Mouse (Mus musculus) MEL (cell line): ENCODE results near the gene Dkk3. TPM values are rescaled to one million over a fixed set of nuclear protein-coding genes. Genes with fewer than 3 reads are reported as not detected.
A peak's percentile ranks its signal among the peaks of the same experiment; 100 is the strongest.

Experiments
- DNase-seq: peaks from one replicate; pipeline ENCODE4 v3.0.0; 2011; ENCODE audit warnings: low read depth, low spot score
- H3K27ac ChIP-seq: 2 replicates; pipeline ENCODE4 v1.5.1; 2012; ENCODE audit warnings: low read depth, mild to moderate bottlenecking, control low read depth, low read length, moderate library complexity; ENCODE audit not compliant: control insufficient read depth
- H3K27me3 ChIP-seq, 2 experiments: fragments of 150-350 bp in 1 of 2; sonication (generic) in 1 of 2; 2 replicates each; pipeline ENCODE4 v1.6.1; 2012; ENCODE audit warnings: low read length in 2 of 2, mild to moderate bottlenecking in 2 of 2, improper control_type of control experiment in 1 of 2, moderate library complexity in 1 of 2; ENCODE audit not compliant: insufficient read depth in 2 of 2, control insufficient read depth in 1 of 2
- H3K36me3 ChIP-seq, 2 experiments: 2 replicates each; pipeline ENCODE4 v1.6.1; 2012 to 2014; ENCODE audit warnings: low read length in 2 of 2, improper control_type of control experiment in 1 of 2, inconsistent platforms in 1 of 2, mild to moderate bottlenecking in 1 of 2; ENCODE audit not compliant: insufficient read depth in 2 of 2, control insufficient read depth in 1 of 2
- H3K4me1 ChIP-seq, 2 experiments: fragments of 150-350 bp in 1 of 2; sonication (generic) in 1 of 2; 2 replicates each; pipeline ENCODE4 v1.6.1; 2012; ENCODE audit warnings: low read length in 2 of 2, improper control_type of control experiment in 1 of 2, mild to moderate bottlenecking in 1 of 2; ENCODE audit not compliant: insufficient read depth in 2 of 2, control insufficient read depth in 1 of 2
- H3K4me3 ChIP-seq, 2 experiments: fragments of 150-350 bp in 1 of 2; sonication (generic) in 1 of 2; 2 replicates each; pipeline ENCODE4 v1.5.1; 2012; ENCODE audit warnings: low read depth in 2 of 2, low read length in 2 of 2, mild to moderate bottlenecking in 2 of 2, moderate library complexity in 2 of 2, control low read depth in 1 of 2, improper control_type of control experiment in 1 of 2; ENCODE audit not compliant: control insufficient read depth in 1 of 2, insufficient read depth in 1 of 2
- H3K79me2 ChIP-seq: 2 replicates; pipeline ENCODE4 v1.6.1; 2012; ENCODE audit warnings: mild to moderate bottlenecking, low read length, moderate library complexity; ENCODE audit not compliant: control insufficient read depth, poor library complexity, insufficient read depth
- H3K9ac ChIP-seq: 2 replicates; pipeline ENCODE4 v1.6.1; 2012; ENCODE audit warnings: low read depth, mild to moderate bottlenecking, control low read depth, low read length, moderate library complexity; ENCODE audit not compliant: control insufficient read depth, poor library complexity, severe bottlenecking
- H3K9me3 ChIP-seq: fragments of 150-350 bp; sonication (generic); replicated peaks from 2 replicates; pipeline ENCODE4 v1.6.1; 2012; ENCODE audit warnings: mild to moderate bottlenecking, low read length, improper control_type of control experiment, moderate library complexity; ENCODE audit not compliant: insufficient read depth
- CHD1 ChIP-seq: IDR thresholded peaks from 2 replicates; pipeline ENCODE4 v1.6.1; 2012; ENCODE audit warnings: low read depth, mild to moderate bottlenecking, inconsistent platforms, low read length, improper control_type of control experiment
- CTCF ChIP-seq, 3 experiments: IDR thresholded peaks in 2 of 3; conservative IDR thresholded peaks in 1 of 3; 2 replicates each; pipeline ENCODE4 v1.5.1; 2011 to 2012; ENCODE audit warnings: low read length in 3 of 3, low read depth in 2 of 3, mild to moderate bottlenecking in 2 of 3, improper control_type of control experiment in 1 of 3, inconsistent platforms in 1 of 3, mixed read lengths in 1 of 3, moderate library complexity in 1 of 3; ENCODE audit not compliant: control insufficient read depth in 1 of 3, insufficient read depth in 1 of 3, poor library complexity in 1 of 3, severe bottlenecking in 1 of 3
- E2F4 ChIP-seq: IDR thresholded peaks from 2 replicates; pipeline ENCODE4 v1.6.1; 2011; ENCODE audit warnings: low read depth, low read length, improper control_type of control experiment, borderline replicate concordance
- ELF1 ChIP-seq: IDR thresholded peaks from 2 replicates; pipeline ENCODE4 v1.6.1; 2014; ENCODE audit warnings: low read depth, mild to moderate bottlenecking, inconsistent platforms, low read length, improper control_type of control experiment, moderate library complexity
- EP300 ChIP-seq, 2 experiments: IDR thresholded peaks; 2 replicates each; pipeline ENCODE4 v1.6.1; 2011; ENCODE audit warnings: improper control_type of control experiment in 2 of 2, low read length in 2 of 2, low read depth in 1 of 2, mild to moderate bottlenecking in 1 of 2
- ETS1 ChIP-seq: IDR thresholded peaks from 2 replicates; pipeline ENCODE4 v1.6.1; 2012; ENCODE audit warnings: low read depth, mild to moderate bottlenecking, inconsistent platforms, low read length, improper control_type of control experiment, moderate library complexity
- GABPA ChIP-seq: IDR thresholded peaks from 2 replicates; pipeline ENCODE4 v1.6.1; 2012; ENCODE audit warnings: low read depth, mild to moderate bottlenecking, inconsistent platforms, low read length, improper control_type of control experiment, moderate library complexity
- GATA1 ChIP-seq: IDR thresholded peaks from 2 replicates; pipeline ENCODE4 v1.6.1; 2011; ENCODE audit warnings: low read depth, low read length, improper control_type of control experiment
- HCFC1 ChIP-seq: IDR thresholded peaks from 2 replicates; pipeline ENCODE4 v1.6.1; 2012; ENCODE audit warnings: low read depth, mild to moderate bottlenecking, inconsistent platforms, low read length, improper control_type of control experiment, moderate library complexity
- MAFK ChIP-seq: IDR thresholded peaks from 2 replicates; pipeline ENCODE4 v1.6.1; 2011; ENCODE audit warnings: low read depth, mild to moderate bottlenecking, low read length, improper control_type of control experiment, borderline replicate concordance
- MAX ChIP-seq: IDR thresholded peaks from 2 replicates; pipeline ENCODE4 v1.6.1; 2011; ENCODE audit warnings: low read length, improper control_type of control experiment
- MXI1 ChIP-seq: IDR thresholded peaks from 2 replicates; pipeline ENCODE4 v1.6.1; 2011; ENCODE audit warnings: mild to moderate bottlenecking, low read depth, low read length, improper control_type of control experiment
- MYC ChIP-seq: IDR thresholded peaks from 2 replicates; pipeline ENCODE4 v1.6.1; 2011; ENCODE audit warnings: low read depth, mild to moderate bottlenecking, low read length, improper control_type of control experiment, moderate library complexity
- NELFE ChIP-seq: IDR thresholded peaks from 2 replicates; pipeline ENCODE4 v1.6.1; 2011; ENCODE audit warnings: low read depth, low read length, improper control_type of control experiment
- NRF1 ChIP-seq: IDR thresholded peaks from 2 replicates; pipeline ENCODE4 v1.6.1; 2014; ENCODE audit warnings: low read depth, mild to moderate bottlenecking, inconsistent platforms, low read length, improper control_type of control experiment, moderate library complexity; ENCODE audit not compliant: poor library complexity, insufficient read depth, severe bottlenecking
- POLR2AphosphoS2 ChIP-seq: IDR thresholded peaks from 2 replicates; pipeline ENCODE4 v1.6.1; 2011; ENCODE audit warnings: low read length, improper control_type of control experiment
- RAD21 ChIP-seq: IDR thresholded peaks from 2 replicates; pipeline ENCODE4 v1.6.1; 2011; ENCODE audit warnings: mild to moderate bottlenecking, low read depth, low read length, improper control_type of control experiment
- SIN3A ChIP-seq: IDR thresholded peaks from 2 replicates; pipeline ENCODE4 v1.6.1; 2012; ENCODE audit warnings: low read length, improper control_type of control experiment, inconsistent platforms
- TAL1 ChIP-seq: IDR thresholded peaks from 2 replicates; pipeline ENCODE4 v1.6.1; 2012; ENCODE audit warnings: mild to moderate bottlenecking, inconsistent platforms, low read length, moderate library complexity, mixed read lengths
- TCF12 ChIP-seq: IDR thresholded peaks from 2 replicates; pipeline ENCODE4 v1.6.1; 2014; ENCODE audit warnings: low read depth, mild to moderate bottlenecking, inconsistent platforms, low read length, improper control_type of control experiment, moderate library complexity
- UBTF ChIP-seq: IDR thresholded peaks from 2 replicates; pipeline ENCODE4 v1.6.1; 2012; ENCODE audit warnings: low read depth, mild to moderate bottlenecking, inconsistent platforms, low read length, improper control_type of control experiment, moderate library complexity, borderline replicate concordance; ENCODE audit not compliant: insufficient read depth
- ZC3H11A ChIP-seq: IDR thresholded peaks from 2 replicates; pipeline ENCODE4 v1.6.1; 2012; ENCODE audit warnings: low read depth, mild to moderate bottlenecking, inconsistent platforms, low read length, improper control_type of control experiment
- polyA plus RNA-seq, 2 experiments: library from polyadenylated mRNA; stranded (reverse) in 1 of 2; unstranded in 1 of 2; fragments of >175 nt in 1 of 2; fragments of >200 nt in 1 of 2; gene quantifications; 2 replicates each; pipeline versions ENCODE4 v1.2.1 to v1.2.4; 2012; ENCODE audit warnings: low replicate concordance in 2 of 2, low read depth in 1 of 2; ENCODE audit not compliant: insufficient read length in 2 of 2, insufficient read depth in 1 of 2, missing spikeins in 1 of 2
- total RNA-seq: library from RNA; depleted of rRNA; stranded (reverse); fragments of 300-350 nt; gene quantifications from 2 replicates; pipeline ENCODE4 v1.2.3, GENCODE M21; 2012

The Dkk3 gene
- total and polyA plus RNA-seq, 3 experiments: not detected

DNA sequence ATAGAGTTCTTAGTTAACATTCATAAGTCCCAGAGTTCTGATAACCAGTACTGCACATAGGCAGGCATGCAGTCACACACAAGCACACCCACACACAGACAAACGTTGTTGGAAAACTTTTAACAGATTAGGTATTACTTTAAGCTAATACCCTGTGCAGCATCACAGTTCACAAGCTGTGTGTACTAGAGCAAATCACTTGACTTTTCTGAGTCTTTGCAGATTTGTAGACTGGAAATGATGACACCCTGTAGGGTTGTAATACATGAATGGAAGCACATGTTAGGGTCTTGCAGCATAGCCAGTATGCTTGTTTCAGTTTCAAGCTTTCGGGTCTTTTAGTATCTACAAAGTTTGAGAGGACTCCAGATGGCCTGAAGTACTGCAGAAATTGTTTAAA is 74.6 kb downstream of the Dkk3 start:
- Histone ChIP-seq H3K4me1 (no peaks in the 10 kb centered on the region), H3K9ac (no peak overlapping the region), H3K4me3 (no peak overlapping the region), H3K27ac (no peak overlapping the region), H3K79me2 (no peaks in the 10 kb centered on the region), H3K9me3 (no peaks in the 10 kb centered on the region), H3K27me3 (no peaks in the 10 kb centered on the region), H3K36me3 (peaks cover 0 to 36% of the 10 kb centered on the region in 2 experiments; a peak in 2 of 4 replicates)
- TF ChIP-seq E2F4 (no peak), UBTF (no peak), CHD1 (no peak), NRF1 (no peak), HCFC1 (no peak)
- no peak for DNase-seq

DNA sequence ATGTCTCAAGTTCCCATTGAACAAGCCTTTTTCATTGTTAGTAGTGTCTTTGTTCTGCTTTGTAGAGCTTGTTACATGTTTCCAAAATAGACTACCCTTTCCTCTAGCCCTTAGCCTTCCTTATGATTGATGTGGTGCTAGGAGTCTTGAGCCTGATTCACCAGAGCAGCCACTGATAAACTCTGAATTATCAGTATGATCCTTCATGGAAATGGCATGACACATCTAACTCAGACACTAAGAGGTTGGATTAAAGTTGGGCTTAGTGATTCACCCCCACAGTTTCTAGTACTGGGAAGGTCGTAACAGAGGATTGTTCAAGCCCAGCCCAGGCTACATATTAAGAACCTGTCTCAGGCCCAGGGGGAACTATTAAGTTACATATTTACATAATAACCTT is 76.2 kb downstream of the Dkk3 start:
- Histone ChIP-seq H3K36me3 (peaks cover 0 to 31% of the 10 kb centered on the region in 2 experiments; a peak in 3 of 4 replicates), H3K9ac (no peak overlapping the region), H3K9me3 (no peaks in the 10 kb centered on the region), H3K79me2 (no peaks in the 10 kb centered on the region), H3K4me1 (no peaks in the 10 kb centered on the region), H3K27ac (no peak overlapping the region), H3K4me3 (no peak overlapping the region), H3K27me3 (no peaks in the 10 kb centered on the region)
- TF ChIP-seq ETS1 (no peak), RAD21 (no peak)
- DNase-seq: no peak

DNA sequence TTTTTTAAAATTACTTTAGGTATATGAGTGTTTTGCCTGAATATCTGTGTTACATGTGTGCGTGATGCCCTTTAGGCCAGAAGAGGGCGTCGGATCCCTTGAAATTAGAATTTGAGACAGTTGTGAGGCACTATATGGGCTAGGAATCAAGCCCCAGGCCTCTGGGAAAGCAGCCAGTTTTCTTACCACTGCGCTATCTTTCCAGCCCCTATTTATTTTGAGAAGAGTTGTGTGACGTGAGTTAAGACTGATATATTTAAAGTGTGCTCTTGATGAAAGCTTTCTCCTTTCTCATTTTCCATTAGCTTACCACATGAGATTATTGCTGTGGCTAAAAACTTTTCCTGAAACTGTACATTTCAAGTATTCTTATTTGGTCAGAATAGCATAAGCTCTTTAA is 84.0 kb downstream of the Dkk3 start:
- H3K79me2 ChIP-seq: no peaks in the 10 kb centered on the region
- H3K4me1 ChIP-seq: peaks cover 0 to 3% of the 10 kb centered on the region in 2 experiments; a peak in 1 of 4 replicates
- H3K36me3 ChIP-seq: peaks cover 3 to 33% of the 10 kb centered on the region in 2 experiments
- H3K4me3 ChIP-seq: no peak overlapping the region
- H3K27ac ChIP-seq: no peak overlapping the region
- no peaks in the 10 kb centered on the region for H3K27me3 ChIP-seq
- no peaks in the 10 kb centered on the region for H3K9me3 ChIP-seq
- DNase-seq: peak; percentile 75
- no peak for TF ChIP-seq ZC3H11A
- peak; percentile 61; the same call in 1 of the 2 replicates for TF ChIP-seq TCF12
- 0 out of 2 replicates have a peak, but pooled peaks have one; percentile 22 for TF ChIP-seq GATA1
- no peak for TF ChIP-seq GABPA
- TF ChIP-seq SIN3A: 0 out of 2 replicates have a peak, but pooled peaks have one; percentile 41
- TF ChIP-seq MAFK: no peak
- TF ChIP-seq CTCF (IDR thresholded peaks at IDR 0.05 in 2 of 3, conservative IDR thresholded peaks at IDR 0.05 in 1 of 3; ENCODE audit: control insufficient read depth in 1 of 3, insufficient read depth in 1 of 3, low read depth in 2 of 3, low read length in 3 of 3, poor library complexity in 1 of 3, severe bottlenecking in 1 of 3): peak; percentile 10 to 29 (median 18); a peak in 4 of 6 replicates
- no peak for TF ChIP-seq NELFE
- no peak for TF ChIP-seq POLR2AphosphoS2
- TF ChIP-seq ETS1: 0 out of 2 replicates have a peak, but pooled peaks have one; percentile 14
- TF ChIP-seq MAX: 0 out of 2 replicates have a peak, but pooled peaks have one; percentile 12
- no peak for TF ChIP-seq ELF1
- no peak for TF ChIP-seq CHD1
- TF ChIP-seq EP300 (IDR thresholded peaks at IDR 0.05; ENCODE audit: low read depth in 1 of 2, low read length in 2 of 2): peak; percentile 53 to 55; a peak in 3 of 4 replicates
- no peak for TF ChIP-seq MXI1
- no peak for TF ChIP-seq UBTF
- TF ChIP-seq MYC: no peak
- 0 out of 2 replicates have a peak, but pooled peaks have one; percentile 7 for TF ChIP-seq TAL1
- H3K9ac ChIP-seq: no peak overlapping the region
